30 mouse cellular contexts compared by ENCODE assay signal in genomic region chr6:70011555-70011954, GRCm38 (mm10).
"Had no signal": no experiment of that assay in that cellular context is flagged by ENCODE, and none has a peak within 500 bp of the region (broad histone marks: within the 10 kb centered on the region; RNA-seq: fewer than 3 reads in every experiment).

No protein-coding gene starts in this region.

- H3K36me3 ChIP-seq: limb, embryonic 10.5 days; limb, embryonic 12.5 days; limb, embryonic 13.5 days; limb, embryonic 15.5 days; liver, embryonic 12.5 days; liver, embryonic 13.5 days; liver, embryonic 15.5 days; lung, embryonic 15.5 days; midbrain, embryonic 10.5 days; midbrain, embryonic 12.5 days; midbrain, embryonic 13.5 days; midbrain, embryonic 15.5 days had no signal

- H3K27ac ChIP-seq: left cerebral cortex, adult 2 months; limb, embryonic 10.5 days; limb, embryonic 12.5 days; limb, embryonic 13.5 days; limb, embryonic 15.5 days; liver, embryonic 12.5 days; liver, embryonic 13.5 days; liver, embryonic 14.5 days; liver, embryonic 15.5 days; lung, embryonic 15.5 days; macrophage; midbrain, embryonic 10.5 days; midbrain, embryonic 12.5 days; midbrain, embryonic 13.5 days; midbrain, embryonic 15.5 days had no signal

- H3K27me3 ChIP-seq: limb, embryonic 12.5 days; limb, embryonic 13.5 days; limb, embryonic 15.5 days; liver, embryonic 12.5 days; liver, embryonic 13.5 days; liver, embryonic 15.5 days; lung, embryonic 15.5 days; megakaryocyte, embryonic 14.5 days; midbrain, embryonic 12.5 days; midbrain, embryonic 13.5 days; midbrain, embryonic 15.5 days had no signal

- DNase-seq: left cerebral cortex, postnatal 4 days; liver; liver, embryonic 13.5 days; liver, postnatal 0 days; lung, adult 18-20 months; lung, adult 2 months; lung, embryonic 14.5 days; lung, postnatal 10 days; lung, postnatal 14 days; lung, postnatal 36 days; lung, postnatal 4 days; midbrain, embryonic 14.5 days had no signal

- H3K9me3 ChIP-seq: limb, embryonic 10.5 days; limb, embryonic 12.5 days; limb, embryonic 13.5 days; limb, embryonic 15.5 days; liver, embryonic 12.5 days; liver, embryonic 13.5 days; liver, embryonic 15.5 days; lung, embryonic 15.5 days; midbrain, embryonic 12.5 days; midbrain, embryonic 13.5 days; midbrain, embryonic 15.5 days had no signal

- H3K4me3 ChIP-seq: left cerebral cortex, adult 2 months; limb, embryonic 10.5 days; limb, embryonic 12.5 days; limb, embryonic 13.5 days; limb, embryonic 15.5 days; liver, embryonic 12.5 days; liver, embryonic 13.5 days; liver, embryonic 15.5 days; lung, embryonic 15.5 days; megakaryocyte, embryonic 14.5 days; midbrain, embryonic 10.5 days; midbrain, embryonic 12.5 days; midbrain, embryonic 13.5 days; midbrain, embryonic 15.5 days; myocyte had no signal

- H3K4me1 ChIP-seq: limb, embryonic 10.5 days; limb, embryonic 12.5 days; limb, embryonic 13.5 days; limb, embryonic 15.5 days; liver, embryonic 12.5 days; liver, embryonic 13.5 days; liver, embryonic 15.5 days; lung, embryonic 15.5 days; megakaryocyte, embryonic 14.5 days; midbrain, embryonic 10.5 days; midbrain, embryonic 12.5 days; midbrain, embryonic 13.5 days; midbrain, embryonic 15.5 days had no signal

- H3K9ac ChIP-seq: limb, embryonic 12.5 days; limb, embryonic 13.5 days; limb, embryonic 15.5 days; liver, embryonic 12.5 days; liver, embryonic 13.5 days; liver, embryonic 14.5 days; liver, embryonic 15.5 days; liver, postnatal 0 days; lung, embryonic 14.5 days; lung, embryonic 15.5 days; midbrain, embryonic 12.5 days; midbrain, embryonic 13.5 days; midbrain, embryonic 15.5 days had no signal

- H3K4me2 ChIP-seq: limb, embryonic 12.5 days; limb, embryonic 13.5 days; limb, embryonic 15.5 days; liver, embryonic 11.5 days; liver, embryonic 12.5 days; liver, embryonic 13.5 days; liver, embryonic 15.5 days; lung, embryonic 14.5 days; lung, embryonic 15.5 days; midbrain, embryonic 11.5 days; midbrain, embryonic 12.5 days; midbrain, embryonic 13.5 days; midbrain, embryonic 15.5 days had no signal
